Mouse (Mus musculus) heart, postnatal 25 days (tissue): ENCODE measurements around the gene Eprs. TPM values are rescaled to one million over a fixed set of nuclear protein-coding genes. Genes with fewer than 3 reads are reported as not detected.
"Not testable (repeated sequence)": the region's sequence is repeated elsewhere in the genome, so short reads cannot be mapped to it uniquely, and the experiment has no call there.

ENCODE experiments used
- DNase-seq: peaks from one replicate; pipeline ENCODE4 v3.0.0; 2022; ENCODE audit warnings: low spot score
- intact Hi-C: fragments of 180-260 bp; cut with DNase I; formaldehyde crosslinking; loops from one replicate; pipeline ENCODE4 v1.15.1; 2025
- total RNA-seq, 2 experiments: library from RNA; stranded (reverse); gene quantifications; 2 replicates each; pipeline ENCODE4 v1.2.3; 2021

Eprs gene
- total RNA-seq: 10 to 100 TPM; 76.0 to 80.9 TPM

DNA sequence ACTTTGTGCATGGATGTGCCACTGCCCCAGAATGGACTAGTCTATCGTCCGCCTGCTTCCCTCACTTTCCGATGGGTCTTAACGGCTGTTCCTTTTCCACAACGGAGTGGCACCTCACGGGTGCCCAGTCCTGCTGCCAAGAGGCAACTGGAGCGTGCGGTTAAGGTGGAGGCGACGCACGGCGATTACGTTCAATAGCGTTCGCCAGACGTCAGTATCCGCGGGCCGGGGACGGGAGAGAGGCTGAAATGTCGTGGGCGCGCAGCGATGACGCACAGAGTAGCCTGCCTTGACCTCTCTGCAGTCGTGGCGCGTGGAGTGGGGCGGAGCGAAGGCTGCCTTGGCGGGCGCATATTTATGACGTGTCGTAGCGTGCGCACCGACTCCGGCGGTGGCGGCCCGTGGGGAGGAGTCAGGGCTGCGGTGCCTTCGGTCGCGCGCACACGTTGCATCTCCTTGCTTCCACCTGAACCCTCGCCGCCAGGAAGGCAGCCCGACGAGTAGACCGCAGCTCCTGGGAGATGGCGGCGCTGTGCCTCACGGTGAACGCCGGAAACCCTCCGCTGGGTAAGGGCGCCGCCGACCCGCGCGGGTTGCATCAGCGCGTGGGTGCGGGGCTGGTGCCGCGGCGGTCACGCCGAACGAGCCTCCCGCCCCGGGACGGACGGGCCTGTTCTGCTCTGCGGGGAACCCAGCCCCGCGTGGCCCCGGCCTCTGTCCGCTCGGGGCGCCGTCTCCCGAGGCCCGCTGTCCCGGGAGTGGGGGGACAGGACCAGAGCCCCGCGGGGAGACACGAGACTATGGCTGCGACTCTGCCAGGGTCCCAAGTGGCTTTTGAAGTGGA, at the start of gene Eprs:
Gene Eprs, plus strand, starts transcription at position 368 of the 844 bp plus-strand sequence.
- DNase-seq: peak; percentile 98
- intact Hi-C loops: loop anchor here (2.0 kb wide), 1 partner anchor 32 kb away; no protein-coding TSS in a partner anchor

DNA sequence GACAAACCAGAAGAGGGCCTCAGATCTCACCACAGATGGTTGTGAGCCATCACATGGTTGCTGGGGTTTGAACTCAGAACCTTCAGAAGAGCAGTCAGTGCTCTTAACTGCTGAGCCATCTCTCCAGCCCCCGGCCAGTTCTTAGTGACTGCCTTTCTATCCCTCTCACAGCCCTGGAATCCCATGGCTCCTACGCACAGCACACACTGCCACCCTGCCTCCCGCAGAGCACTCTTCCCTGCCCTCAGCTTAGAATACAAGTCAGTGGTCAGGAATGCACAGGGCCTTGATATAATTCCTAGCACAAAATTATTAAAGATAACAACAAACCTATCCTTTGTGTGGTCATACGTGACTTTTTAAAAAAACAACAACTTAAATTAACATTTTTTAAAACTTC, 48.3 kb upstream of the Eprs start:
- intact Hi-C loops: no loop called here
- DNase-seq: no peak

DNA sequence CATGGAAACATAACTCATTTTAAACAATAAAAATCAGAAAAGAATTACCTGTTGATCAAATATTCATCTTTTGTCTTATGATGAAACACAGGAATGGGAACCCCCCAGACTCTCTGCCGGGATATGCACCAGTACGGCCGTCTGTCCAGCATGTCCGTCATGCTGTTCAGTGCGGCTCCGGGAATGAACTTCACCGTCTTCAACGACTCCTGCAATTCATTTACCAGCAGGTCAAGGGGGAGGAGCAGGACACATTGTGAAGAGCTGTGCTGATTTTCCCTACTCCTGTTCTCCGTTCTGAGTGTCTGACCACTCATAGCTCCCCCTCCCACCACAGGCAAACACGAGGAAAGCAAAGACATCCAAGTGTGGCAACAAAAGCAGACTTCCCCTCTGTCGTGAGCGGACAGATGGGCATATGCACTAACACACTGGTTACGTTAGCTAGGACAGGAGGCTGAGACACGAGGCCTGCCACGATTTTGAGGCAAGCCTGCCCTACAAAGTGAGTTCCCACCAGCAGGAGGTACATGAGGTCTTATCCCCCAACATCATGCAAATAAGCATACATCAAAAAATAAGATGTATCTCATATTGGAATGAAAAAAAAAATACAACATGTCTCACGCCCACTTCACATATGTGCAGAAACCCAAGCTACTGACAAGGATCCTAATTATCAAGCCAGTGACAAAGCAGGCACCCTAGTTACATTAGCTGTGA, 46.8 kb upstream of the Eprs start:
- intact Hi-C loops: no loop called here
- DNase-seq: no peak

DNA sequence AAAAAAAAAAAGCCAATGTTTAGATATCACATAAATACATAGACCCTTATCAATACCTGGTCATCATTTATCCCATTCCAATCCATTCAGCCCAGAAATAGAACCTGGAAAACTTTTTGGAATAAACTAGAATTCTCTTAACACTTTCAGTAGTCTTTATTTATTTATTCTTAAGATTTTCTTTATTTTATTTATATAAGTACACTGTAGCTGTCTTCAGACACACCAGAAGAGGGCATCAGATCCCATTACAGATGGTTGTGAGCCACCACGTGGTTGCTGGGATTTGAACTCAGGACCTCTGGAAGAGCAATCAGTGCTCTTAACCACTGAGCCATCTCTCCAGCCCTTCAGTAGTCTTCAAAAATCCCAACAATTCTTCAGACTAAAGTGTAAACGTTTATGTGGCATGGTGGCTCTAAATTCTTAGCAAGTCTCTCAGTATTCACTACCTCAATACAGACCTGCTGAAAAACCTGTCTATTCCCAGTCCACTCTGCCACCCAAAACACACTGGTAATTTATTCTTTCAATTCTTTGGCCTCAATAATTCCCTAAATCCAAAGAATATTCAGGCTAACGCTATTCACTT, 35.0 kb upstream of the Eprs start:
- intact Hi-C loops, DNase-seq: not testable (repeated sequence)

DNA sequence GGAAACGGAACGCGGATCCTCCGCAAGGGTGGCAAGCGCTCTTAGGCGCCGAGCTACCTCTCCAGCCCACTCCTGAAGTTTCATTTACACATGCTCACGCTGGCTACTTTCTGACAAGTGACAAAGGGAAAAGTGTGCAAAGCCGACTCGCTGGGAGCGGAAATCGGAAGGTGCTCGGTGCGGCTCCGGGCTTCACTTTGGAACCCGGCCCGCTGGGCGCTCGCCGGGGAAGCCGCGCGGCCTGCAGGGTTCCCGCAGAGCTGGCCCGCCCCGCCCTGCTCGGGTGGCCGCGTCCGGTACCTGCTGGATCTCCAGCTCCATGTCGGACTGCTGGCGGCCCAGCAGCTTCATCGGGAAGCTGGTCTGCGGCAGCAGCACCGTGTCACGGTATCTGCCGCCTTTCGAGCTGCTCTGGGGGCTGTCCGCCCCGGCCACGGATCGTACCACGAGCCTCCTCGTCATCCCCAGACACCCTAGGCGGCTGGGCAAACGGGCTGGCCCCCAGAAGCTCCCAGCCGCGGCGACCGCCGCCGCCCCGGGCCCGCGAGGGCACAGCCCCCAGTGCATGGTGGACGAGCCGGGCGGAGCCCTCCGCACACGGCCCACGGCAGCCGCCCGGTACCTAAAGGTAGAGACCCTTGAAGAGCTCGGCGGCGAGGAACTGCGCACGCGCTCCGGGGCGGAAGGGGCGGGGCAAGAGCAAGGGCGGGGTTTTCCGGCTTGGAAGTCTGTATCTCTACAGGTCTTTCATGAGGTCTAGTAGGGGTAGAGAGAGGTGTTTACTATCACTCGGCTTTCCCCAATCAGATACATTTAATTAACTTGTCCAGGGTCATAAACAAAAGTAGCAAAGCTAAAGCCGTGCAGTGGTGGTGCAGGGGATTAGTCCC, 33.9 kb upstream of the Eprs start, which contains the start of gene Iars2:
Gene Iars2, minus strand, starts transcription at position 676 of the 890 bp plus-strand sequence.
- intact Hi-C loops: no loop called here
- peak; percentile 82 for DNase-seq

DNA sequence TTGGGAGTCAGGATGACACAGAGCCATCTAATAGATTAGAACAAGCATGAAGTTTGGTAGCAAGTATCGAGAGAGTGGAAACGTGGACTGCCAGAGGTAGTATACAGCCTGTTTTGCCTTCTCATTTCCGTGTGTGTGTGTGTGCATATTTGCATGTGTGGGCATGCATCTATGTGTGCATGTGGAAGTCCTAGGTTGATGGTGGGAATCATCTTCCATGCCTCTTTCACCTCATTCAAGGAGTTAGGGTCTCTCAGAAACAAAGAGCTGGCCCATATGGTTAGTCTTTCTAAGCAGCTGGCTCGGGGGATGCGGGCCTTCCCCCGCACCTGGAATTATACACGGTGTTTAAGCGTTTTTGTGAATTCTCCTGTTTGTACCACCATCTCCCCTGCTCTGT, 33.0 kb upstream of the Eprs start:
- no peak for DNase-seq
- intact Hi-C loops: loop anchor here (2.0 kb wide), 1 partner anchor 33 kb away; the partner anchor contains the start of gene Eprs

DNA sequence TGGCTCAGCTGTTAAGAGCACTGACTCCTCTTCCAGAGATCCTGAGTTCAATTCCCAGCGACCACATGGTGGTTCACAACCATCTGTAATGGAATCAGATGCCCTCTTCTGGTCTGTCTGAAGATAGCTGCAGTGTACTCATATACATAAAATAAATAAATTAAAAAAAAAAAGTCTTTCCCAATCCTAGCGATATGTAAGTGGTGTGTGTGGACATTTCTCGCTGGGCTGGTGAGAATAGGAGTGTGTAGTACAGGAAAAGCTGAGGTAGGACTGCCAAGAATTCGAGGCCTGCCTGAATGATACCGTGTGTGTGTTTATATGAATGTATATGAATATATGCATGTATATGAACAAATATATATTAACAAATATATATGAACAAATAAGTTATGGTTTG, 31.5 kb upstream of the Eprs start:
- no peak for DNase-seq
- intact Hi-C loops: loop anchor here (2.0 kb wide), 1 partner anchor 31 kb away; the partner anchor contains the start of gene Eprs

DNA sequence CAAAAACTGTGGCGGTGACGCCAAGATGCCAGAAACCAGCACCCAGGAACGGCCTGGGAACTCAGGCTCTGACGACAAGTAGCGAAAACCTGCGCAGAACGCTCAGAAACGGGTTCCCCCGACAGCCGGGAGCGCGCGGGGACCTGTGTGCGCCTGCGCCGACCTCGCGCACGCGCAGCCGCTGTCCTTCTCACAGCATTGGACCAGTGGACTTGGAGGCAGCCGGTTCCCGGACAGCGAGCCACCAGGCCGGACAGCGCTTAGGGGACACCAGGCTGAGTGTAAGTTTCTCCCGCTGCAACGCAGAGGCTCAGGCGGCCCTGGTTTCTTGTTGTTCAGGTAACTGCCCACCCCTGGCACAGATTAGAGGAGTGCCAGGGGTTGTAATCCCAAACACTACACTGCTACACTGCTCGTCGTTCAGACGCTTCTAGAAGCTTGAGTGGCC, 30.8 kb upstream of the Eprs start, which contains the start of gene Bpnt1:
Gene Bpnt1, plus strand, starts transcription at position 167 of the 448 bp plus-strand sequence.
- peak; percentile 86 for DNase-seq
- intact Hi-C loops: loop anchor here (2.0 kb wide), 1 partner anchor 31 kb away; the partner anchor contains the start of gene Eprs

DNA sequence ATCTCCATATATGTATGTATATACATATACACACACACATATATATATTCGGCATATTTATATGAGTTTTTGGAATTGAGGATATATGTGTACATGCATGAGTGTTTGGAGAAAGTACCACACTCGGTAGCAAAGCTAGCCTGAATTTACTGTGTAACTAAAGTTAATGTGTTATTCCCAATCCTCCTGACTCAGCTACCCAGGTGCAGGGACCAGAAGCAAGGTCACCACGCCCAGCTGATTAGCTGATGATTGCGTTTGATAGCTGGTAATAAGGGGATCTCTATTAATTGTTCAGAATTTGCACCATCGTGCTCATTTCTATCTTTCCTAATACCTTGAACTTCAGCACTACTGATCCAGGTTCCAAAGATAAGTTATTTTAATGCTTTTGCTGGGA, 29.2 kb upstream of the Eprs start:
- intact Hi-C loops: no loop called here
- no peak for DNase-seq

DNA sequence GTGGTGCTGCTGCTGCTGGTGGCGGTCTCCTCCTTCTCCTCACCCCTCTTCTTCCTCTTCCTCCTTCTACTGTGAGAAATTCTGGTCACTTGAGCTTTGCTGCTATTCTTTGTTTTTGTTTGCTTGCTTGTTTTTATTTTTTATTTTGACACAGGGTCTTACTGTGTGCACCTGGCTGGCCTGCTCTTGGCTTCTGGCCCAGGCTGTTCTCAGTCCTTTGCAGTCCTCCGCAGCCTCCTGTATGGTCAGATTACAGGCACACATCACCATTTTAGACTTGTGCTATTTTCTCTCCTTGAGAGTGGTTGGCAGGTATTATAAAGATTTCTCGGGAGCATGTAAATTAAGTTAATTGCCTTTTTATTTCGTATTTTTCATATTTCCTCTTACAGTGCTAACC, 28.7 kb upstream of the Eprs start:
- no peak for DNase-seq
- intact Hi-C loops: no loop called here

DNA sequence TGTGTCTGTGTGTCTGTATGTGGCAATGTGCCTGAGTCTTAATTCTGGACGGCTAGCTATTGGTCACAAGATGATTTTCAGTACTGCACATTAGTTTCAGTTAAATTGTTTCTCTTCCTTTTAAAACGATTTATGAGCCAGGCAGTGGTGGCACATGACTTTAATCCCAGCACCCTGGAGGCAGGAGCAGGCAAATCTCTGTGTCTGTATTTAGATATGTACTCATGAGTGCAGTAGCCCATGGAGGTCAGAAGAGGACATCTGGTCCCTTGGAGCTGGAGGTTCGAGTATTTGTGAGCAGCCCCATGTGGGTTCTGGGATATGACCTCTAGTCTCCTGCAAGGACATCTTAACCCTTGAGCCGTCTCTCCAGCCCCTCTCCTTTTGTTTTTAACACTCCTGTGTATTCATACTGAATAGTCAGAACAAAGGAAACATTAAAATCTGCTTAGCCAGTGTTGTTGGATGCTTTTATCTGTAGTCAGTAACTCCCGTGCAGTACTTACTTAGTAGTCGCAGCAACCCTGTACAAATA, 27.5 kb upstream of the Eprs start:
- intact Hi-C loops: no loop called here
- no peak for DNase-seq

DNA sequence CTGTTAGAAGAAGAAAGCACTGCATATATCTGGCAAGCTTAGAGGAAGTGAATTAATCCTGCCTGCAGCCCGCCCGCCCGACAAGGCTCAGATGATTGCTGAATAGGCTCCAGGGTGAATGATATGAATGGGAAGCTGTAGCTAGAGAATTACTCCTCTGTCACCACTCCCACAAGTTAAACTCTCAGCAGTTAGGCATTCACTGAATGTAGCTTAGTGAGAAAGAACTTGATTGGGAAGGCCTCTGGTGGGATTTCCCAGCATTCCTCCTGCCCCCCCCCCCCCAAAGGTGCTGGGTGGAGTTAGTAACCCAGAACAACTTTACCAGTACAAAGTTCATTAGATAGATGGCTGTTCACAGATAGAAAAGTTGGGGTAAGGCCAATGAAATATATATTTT, 26.3 kb upstream of the Eprs start:
- intact Hi-C loops: no loop called here
- DNase-seq: no peak

DNA sequence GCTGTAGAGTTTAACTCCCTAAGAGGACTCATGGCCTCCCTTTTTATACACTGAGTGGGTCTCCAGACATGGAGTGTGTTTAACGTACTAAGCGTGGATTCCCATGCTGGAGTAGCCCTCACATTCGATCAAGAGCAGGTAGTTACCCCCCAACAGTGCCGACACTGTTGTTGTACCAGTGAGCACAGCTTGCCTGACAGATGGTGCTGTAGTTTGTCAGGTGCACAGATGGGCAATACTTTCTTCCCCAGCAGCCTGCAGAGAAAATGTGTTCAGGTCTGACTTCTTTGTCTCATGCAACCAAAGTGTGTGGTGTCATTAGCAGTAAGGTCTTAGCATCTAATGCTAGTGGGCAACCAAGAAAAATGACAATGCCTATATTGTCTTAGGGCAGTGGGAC, 20.4 kb upstream of the Eprs start:
- no peak for DNase-seq
- intact Hi-C loops: no loop called here

DNA sequence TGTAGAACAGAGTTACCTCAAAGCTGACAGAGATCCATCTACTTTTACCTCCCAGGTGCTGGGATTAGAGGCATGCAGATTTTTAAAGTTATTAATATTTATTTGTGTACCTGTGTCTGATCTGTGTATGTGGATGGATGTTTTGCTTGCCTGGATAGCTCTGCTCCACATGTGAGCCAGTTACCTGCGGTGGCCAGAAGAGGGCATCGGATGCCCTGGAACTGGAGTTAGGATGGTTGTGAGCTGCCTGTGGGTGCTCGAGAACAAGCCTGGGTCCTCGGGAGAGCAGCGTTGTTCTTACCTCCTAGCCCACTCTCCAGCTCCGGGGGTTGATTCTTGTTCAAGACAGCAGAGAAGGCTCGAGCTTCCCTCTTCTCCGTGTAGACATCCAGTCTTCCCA, 19.4 kb upstream of the Eprs start:
- intact Hi-C loops: no loop called here
- no peak for DNase-seq

DNA sequence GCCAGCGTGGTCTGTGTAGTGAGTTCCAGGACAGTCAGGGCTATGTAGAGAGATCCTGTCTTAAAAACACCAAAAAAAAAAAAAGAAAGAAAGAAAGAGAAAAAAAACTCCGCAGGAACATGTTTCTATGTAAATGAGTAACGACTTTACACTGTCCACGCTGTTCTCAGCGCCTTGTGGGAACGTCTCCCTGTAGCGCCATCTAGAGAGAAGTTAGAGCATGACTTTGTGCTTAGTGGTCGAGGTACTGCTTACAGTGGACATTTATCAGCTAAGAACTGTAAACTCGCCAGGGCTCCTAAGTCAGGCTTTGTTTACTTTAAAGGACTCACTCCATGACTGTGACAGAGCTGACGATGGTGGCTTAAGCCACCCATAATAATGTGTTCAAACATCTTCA, 16.7 kb upstream of the Eprs start:
- intact Hi-C loops: no loop called here
- no peak for DNase-seq

DNA sequence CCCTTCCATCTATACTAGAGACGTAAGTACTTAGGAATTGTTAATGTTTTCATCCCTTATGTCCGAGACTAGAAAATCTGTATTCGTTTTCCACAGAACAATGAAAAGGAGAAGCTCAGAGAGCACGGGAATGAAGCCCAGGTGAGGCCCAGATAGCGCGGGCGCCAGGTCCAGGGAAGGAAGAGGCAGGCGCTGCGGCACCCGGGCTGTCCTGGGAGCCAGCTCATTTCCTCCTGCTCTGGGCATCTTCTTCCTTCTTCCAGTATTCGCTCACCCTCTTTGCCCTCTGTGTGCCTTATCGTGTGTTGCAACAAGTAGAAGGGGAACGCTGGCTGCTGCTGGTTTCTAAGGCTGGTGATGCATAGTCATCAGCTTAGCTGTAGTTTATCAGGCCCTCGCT, 13.1 kb upstream of the Eprs start:
- intact Hi-C loops: no loop called here
- DNase-seq: no peak

DNA sequence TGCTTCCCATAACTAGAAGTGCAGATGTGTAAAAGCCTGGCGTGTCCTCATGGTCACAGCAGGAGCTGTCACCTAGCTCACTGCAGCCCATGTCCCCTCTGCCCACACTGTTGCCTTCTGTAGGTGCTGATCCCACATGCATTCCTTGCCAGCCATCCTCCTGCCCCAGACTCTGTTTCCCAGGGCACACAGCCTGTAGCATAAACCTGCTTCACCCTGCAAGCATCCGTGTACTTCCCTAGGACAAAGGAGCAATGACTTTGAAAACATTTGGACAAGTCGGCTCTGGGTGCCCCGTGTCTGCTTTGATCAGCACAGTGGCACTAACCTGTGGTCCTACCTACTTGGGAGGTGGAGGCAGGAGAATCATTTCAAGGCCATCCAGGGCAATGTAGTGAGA, 12.2 kb upstream of the Eprs start:
- intact Hi-C loops: no loop called here
- DNase-seq: no peak

DNA sequence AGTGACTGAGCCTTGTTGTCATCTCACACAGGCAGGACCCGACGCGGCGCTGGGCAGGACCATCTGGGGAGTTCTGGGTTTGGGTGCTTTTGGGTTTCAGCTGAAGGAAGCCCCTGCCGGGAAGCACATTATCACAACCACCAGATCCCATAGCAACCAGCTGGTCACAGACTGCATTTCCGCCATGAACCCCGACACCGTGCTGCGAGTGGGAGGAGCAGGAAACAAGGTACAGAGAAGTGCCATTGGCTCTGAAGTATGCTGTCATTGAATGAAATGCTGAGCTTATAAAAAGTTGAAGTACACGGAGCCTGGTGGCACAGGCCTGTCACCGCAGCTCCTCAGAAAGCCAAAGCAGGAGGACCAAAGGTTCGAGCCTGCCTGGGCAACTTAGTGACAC, 10.7 kb upstream of the Eprs start:
- intact Hi-C loops: no loop called here

DNA sequence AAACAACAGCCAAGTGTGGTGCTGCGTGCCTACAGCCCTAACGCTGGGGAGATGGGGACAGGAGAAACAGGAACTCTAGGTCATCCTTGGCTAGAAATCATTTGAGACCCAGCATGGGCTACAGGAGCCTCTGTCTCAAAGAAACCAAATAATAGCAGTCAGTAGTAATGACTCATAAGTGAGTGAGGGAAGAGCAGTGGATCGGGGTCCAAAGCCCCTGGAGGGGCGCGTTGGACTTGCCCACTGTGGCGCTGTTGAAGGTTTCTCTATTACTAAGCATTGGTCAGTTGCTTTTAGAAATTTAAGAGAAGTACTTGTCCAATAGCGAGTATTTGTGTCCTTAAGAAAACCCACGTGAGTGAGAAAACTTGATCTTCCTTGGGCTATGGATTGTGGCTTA, 9.5 kb upstream of the Eprs start:
- intact Hi-C loops: no loop called here

More for the DNA sequence above, 10.7 kb upstream of the Eprs start:
- no peak for DNase-seq

More for the DNA sequence above, 9.5 kb upstream of the Eprs start:
- no peak for DNase-seq
